Mouse (Mus musculus) neural tube, embryonic 10.5 days (tissue): ENCODE results near the gene Tfap2b.

Experiments used
- DNase-seq: peaks from one replicate; pipeline ENCODE4 v3.0.0-alpha.2; 2017; ENCODE audit warnings: low spot score; ENCODE audit errors: extremely low spot score

Gene Tfap2b

GRCm38 (mm10) chr1:19232743-19233142 lies 24.0 kb downstream of the Tfap2b start:
- peak; percentile 44 for DNase-seq

GRCm38 (mm10) chr1:19233857-19234256 lies 25.1 kb downstream of the Tfap2b start:
- peak; percentile 57 for DNase-seq

- peak; percentile 60 for DNase-seq
Observed at GRCm38 (mm10) chr1:19234432-19235205, 25.9 kb downstream of the Tfap2b start.

GRCm38 (mm10) chr1:19236051-19236450 lies 27.3 kb downstream of the Tfap2b start:
- no peak for DNase-seq

- peak; percentile 65 for DNase-seq
Observed at GRCm38 (mm10) chr1:19236591-19236990, 27.9 kb downstream of the Tfap2b start.

GRCm38 (mm10) chr1:19237061-19237460 lies 28.3 kb downstream of the Tfap2b start:
- DNase-seq: peak; percentile 15

- no peak for DNase-seq
Observed at GRCm38 (mm10) chr1:19237721-19238410, 29.2 kb downstream of the Tfap2b start.

- DNase-seq: no peak
Observed at GRCm38 (mm10) chr1:19240054-19240453, 31.3 kb downstream of the Tfap2b start.

- peak; percentile 53 for DNase-seq
Observed at GRCm38 (mm10) chr1:19241316-19241715, 32.6 kb downstream of the Tfap2b start.

- no peak for DNase-seq
Observed at GRCm38 (mm10) chr1:19242021-19242420, 33.3 kb downstream of the Tfap2b start.

GRCm38 (mm10) chr1:19245032-19245431 lies 36.3 kb downstream of the Tfap2b start:
- DNase-seq: no peak

GRCm38 (mm10) chr1:19251286-19251685 lies 42.6 kb downstream of the Tfap2b start:
- no peak for DNase-seq

GRCm38 (mm10) chr1:19269596-19269995 lies 60.9 kb downstream of the Tfap2b start:
- no peak for DNase-seq
